Mouse (Mus musculus) adrenal gland, postnatal 36 days (tissue): ENCODE measurements around the gene Mfrp. TPM values are rescaled to one million over a fixed set of nuclear protein-coding genes. Genes with fewer than 3 reads are reported as not detected.
A peak's percentile ranks its signal among the peaks of the same experiment; 100 is the strongest.
"Not testable (repeated sequence)": the region's sequence is repeated elsewhere in the genome, so short reads cannot be mapped to it uniquely, and the experiment has no call there.

Experiments
- DNase-seq, 2 experiments: peaks; one replicate each; pipeline ENCODE4 v3.0.0; 2021; ENCODE audit warnings: mixed read lengths in 1 of 2
- total RNA-seq, 2 experiments: library from RNA; stranded (reverse); gene quantifications; 2 replicates each; pipeline ENCODE4 v1.2.3; 2021

The Mfrp gene
- total RNA-seq, 2 experiments from 2014 or later: 0.10 TPM; not detected in 1

GRCm38 (mm10) chr9:44106182-44106581 is 4.7 kb downstream of the Mfrp start:
- DNase-seq: no peak

- no peak for DNase-seq
These were observed 5.1 kb downstream of the Mfrp start for GRCm38 (mm10) chr9:44106596-44106995.

- DNase-seq: peak; percentile 82 to 83
These were observed 5.6 kb downstream of the Mfrp start, which contains the start of gene C1qtnf5 for GRCm38 (mm10) chr9:44107110-44107509. C1qtnf5 (plus strand) TSS chr9:44107245.

GRCm38 (mm10) chr9:44107557-44108179 is 6.1 kb downstream of the Mfrp start:
- DNase-seq: peak; percentile 79 to 81

- DNase-seq: no peak
These were observed 6.9 kb downstream of the Mfrp start for GRCm38 (mm10) chr9:44108269-44109055.

- peak; percentile 77 to 82 for DNase-seq
These were observed 8.0 kb downstream of the Mfrp start for GRCm38 (mm10) chr9:44109360-44110095.

GRCm38 (mm10) chr9:44111909-44112308 is 10.4 kb downstream of the Mfrp start:
- DNase-seq: not testable (repeated sequence)

GRCm38 (mm10) chr9:44113105-44113789 is 11.7 kb downstream of the Mfrp start, which contains the start of the genes Gm49380 and Rnf26:
Gm49380 (minus strand) TSS chr9:44113500.
Rnf26 (minus strand) TSS chr9:44113517.
- DNase-seq: peak; percentile 94 to 95

- no peak for DNase-seq
These were observed 12.9 kb downstream of the Mfrp start for GRCm38 (mm10) chr9:44114453-44114852.

- DNase-seq: no peak
These were observed 14.1 kb downstream of the Mfrp start for GRCm38 (mm10) chr9:44115599-44115998.

GRCm38 (mm10) chr9:44116182-44116581 is 14.7 kb downstream of the Mfrp start:
- no peak for DNase-seq

GRCm38 (mm10) chr9:44119011-44119410 is 17.5 kb downstream of the Mfrp start:
- peak; percentile 62 to 72 for DNase-seq

- peak in 1 of 2 experiments; percentile 48 for DNase-seq
These were observed 18.5 kb downstream of the Mfrp start for GRCm38 (mm10) chr9:44119948-44120465.

- DNase-seq: peak in 1 of 2 experiments; percentile 34
These were observed 22.8 kb downstream of the Mfrp start for GRCm38 (mm10) chr9:44124317-44124716.

- no peak for DNase-seq
These were observed 23.5 kb downstream of the Mfrp start for GRCm38 (mm10) chr9:44125026-44125425.

- peak; percentile 87 to 89 for DNase-seq
These were observed 24.3 kb downstream of the Mfrp start for GRCm38 (mm10) chr9:44125546-44126428.

- no peak for DNase-seq
These were observed 25.2 kb downstream of the Mfrp start for GRCm38 (mm10) chr9:44126746-44127145.

GRCm38 (mm10) chr9:44127351-44127801 is 25.8 kb downstream of the Mfrp start:
- peak in 1 of 2 experiments; percentile 48 for DNase-seq

- peak in 1 of 2 experiments; percentile 37 for DNase-seq
These were observed 28.1 kb downstream of the Mfrp start for GRCm38 (mm10) chr9:44129633-44130032.

GRCm38 (mm10) chr9:44130034-44130433 is 28.5 kb downstream of the Mfrp start:
- peak; percentile 77 to 86 for DNase-seq
